Mouse (Mus musculus) inflammation-experienced regulatory T-cells, adult 16 weeks (primary cell): Measurements from ENCODE around the gene Ccdc60. TPM values are rescaled to one million over a fixed set of nuclear protein-coding genes. Genes with fewer than 3 reads are reported as not detected.

ENCODE experiments used
- polyA plus RNA-seq: library from polyadenylated mRNA; unstranded; fragments of 100-300 nt; shearing (Covaris generic); gene quantifications from one replicate; pipeline ENCODE4 v1.2.1, GENCODE M21; 2017

Gene Ccdc60
- polyA plus RNA-seq: not detected

DNA sequence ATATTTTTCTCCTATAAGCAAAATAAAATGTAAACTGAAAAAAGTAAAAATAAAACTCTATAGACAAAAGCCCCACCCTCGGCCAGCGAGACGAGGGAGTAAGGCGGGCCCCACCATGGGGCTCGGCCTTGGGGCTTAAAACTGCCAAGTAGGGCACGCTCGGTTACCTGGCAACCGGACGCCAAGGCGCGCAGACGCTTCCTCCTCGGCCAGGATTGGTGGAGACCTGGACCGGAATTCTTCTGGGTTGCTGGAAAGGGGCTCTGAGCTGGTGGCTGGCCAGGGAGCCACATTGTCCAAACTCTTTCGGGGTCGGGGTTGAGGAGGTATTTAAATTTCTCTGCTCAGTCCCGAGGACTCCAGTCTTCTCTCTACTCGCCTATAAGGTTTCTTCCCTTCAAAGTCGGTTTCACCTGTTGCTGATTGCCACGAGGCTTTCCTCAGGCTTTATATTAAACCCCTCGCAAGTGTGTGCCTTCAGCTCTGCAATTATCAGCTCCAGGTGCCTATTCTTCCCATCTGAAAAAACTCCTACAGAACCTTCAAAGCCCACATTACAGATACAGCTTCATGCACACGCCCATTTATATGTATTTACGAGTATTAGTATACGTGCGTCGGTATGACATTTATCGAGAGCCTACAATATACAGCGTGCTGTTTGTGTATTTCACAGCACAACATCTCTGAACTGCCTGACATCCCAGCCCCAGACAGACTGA is at the start of gene Ccdc60:
Gene Ccdc60 (minus strand): TSS at position 137 of the 722 bp plus-strand sequence.

DNA sequence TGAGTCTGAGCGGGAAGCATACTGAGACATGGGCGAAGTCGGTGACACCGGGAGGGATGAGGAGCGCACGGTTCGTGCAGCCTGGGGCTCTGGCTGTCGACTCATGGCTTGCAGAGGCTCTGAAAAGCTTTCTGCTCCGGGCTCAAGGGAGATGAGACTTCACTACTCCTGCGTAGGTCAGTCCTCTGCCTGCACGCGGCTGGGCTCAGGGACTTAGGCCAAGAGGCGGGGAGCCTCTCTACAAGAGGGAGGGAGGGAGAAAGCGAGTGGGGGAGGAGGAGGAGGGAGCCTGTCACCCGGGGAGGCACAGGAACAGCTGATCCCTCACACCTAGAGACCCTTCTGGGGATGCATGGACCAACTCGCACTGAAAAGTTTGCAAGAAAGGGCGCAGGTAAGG is 205.7 kb downstream of the Ccdc60 start, which contains the start of gene Tmem233:
Gene Tmem233 (minus strand): TSS at position 164 of the 400 bp plus-strand sequence.

Other genes starting within 250 kb of the Ccdc60 start
- not detected for gene Tmem233, start 205.7 kb downstream of the Ccdc60 start, polyA plus RNA-seq
- gene Hspb8, start 133.9 kb upstream of the Ccdc60 start, polyA plus RNA-seq: not detected